Mouse (Mus musculus) erythroblast, embryonic 14.5 days (primary cell): ENCODE results near the gene Lin54.

Experiments used
- GATA1 ChIP-seq: IDR thresholded peaks from 2 replicates; pipeline ENCODE4 v1.6.1; 2012; ENCODE audit warnings: low read length, inconsistent platforms, mixed read lengths
- TAL1 ChIP-seq: IDR thresholded peaks from 3 replicates; pipeline ENCODE4 v1.6.1; 2012; ENCODE audit warnings: low read length, inconsistent platforms, mixed read lengths

GRCm38 (mm10) chr5:100487120-100487519 lies 13.3 kb downstream of the Lin54 start:
- no peak for TF ChIP-seq GATA1
- no peak for TF ChIP-seq TAL1
